Mouse (Mus musculus) liver, embryonic 14.5 days (tissue): Measurements from ENCODE around the gene Uck1. TPM values are rescaled to one million over a fixed set of nuclear protein-coding genes. Genes with fewer than 3 reads are reported as not detected.

Experiments used
- ATAC-seq: fragments of 200-750 bp; cut with Nextera tagmentation; 2 replicates; pipeline ENCODE4 v1.8.0; 2017; ENCODE audit warnings: moderate number of reproducible peaks, mild to moderate bottlenecking, moderate library complexity; ENCODE audit not compliant: insufficient read depth
- DNase-seq, 3 experiments: peaks; one replicate each; pipeline ENCODE4 v3.0.0-alpha.2; 2012 to 2013; ENCODE audit warnings: low read depth in 3 of 3, low spot score in 3 of 3
- H3K27ac ChIP-seq: fragments of 300-500 bp; sonication (generic); 2 replicates; pipeline ENCODE4 v1.5.1; 2014; ENCODE audit warnings: moderate library complexity, mild to moderate bottlenecking, control low read depth, inconsistent platforms
- H3K27me3 ChIP-seq: fragments of 300-500 bp; sonication (generic); 2 replicates; pipeline ENCODE4 v1.6.1; 2014; ENCODE audit warnings: mild to moderate bottlenecking, low read length, moderate library complexity; ENCODE audit not compliant: control insufficient read depth, insufficient read depth
- H3K36me3 ChIP-seq: fragments of 300-500 bp; sonication (generic); replicated peaks from 2 replicates; pipeline ENCODE4 v1.6.1; 2014; ENCODE audit warnings: low read depth; ENCODE audit not compliant: control insufficient read depth, insufficient read depth
- H3K4me1 ChIP-seq, 2 experiments: fragments of 200-500 bp in 1 of 2; fragments of 300-500 bp in 1 of 2; sonication (generic) in 1 of 2; replicated peaks; 2 replicates each; pipeline ENCODE4 v1.6.1; 2012 to 2014; ENCODE audit warnings: antibody characterized with exemption in 1 of 2, inconsistent platforms in 1 of 2, low read length in 1 of 2; ENCODE audit not compliant: control insufficient read depth in 2 of 2, insufficient read depth in 2 of 2
- H3K4me2 ChIP-seq: fragments of 300-500 bp; sonication (generic); 2 replicates; pipeline ENCODE4 v1.6.1; 2014; ENCODE audit warnings: low read depth, mild to moderate bottlenecking, control low read depth, moderate library complexity
- H3K4me3 ChIP-seq, 2 experiments: fragments of 200-500 bp in 1 of 2; fragments of 300-500 bp in 1 of 2; sonication (generic) in 1 of 2; 2 replicates each; pipeline ENCODE4 v1.5.1; 2012 to 2014; ENCODE audit warnings: low read depth in 2 of 2, low read length in 2 of 2, mild to moderate bottlenecking in 2 of 2, control low read depth in 1 of 2, inconsistent platforms in 1 of 2, moderate library complexity in 1 of 2; ENCODE audit not compliant: insufficient read depth in 1 of 2
- H3K9ac ChIP-seq: fragments of 300-500 bp; sonication (generic); replicated peaks from 2 replicates; pipeline ENCODE4 v1.6.1; 2014; ENCODE audit warnings: mild to moderate bottlenecking, control low read depth, moderate library complexity
- H3K9me3 ChIP-seq: fragments of 300-500 bp; sonication (generic); 2 replicates; pipeline ENCODE4 v1.6.1; 2016; ENCODE audit warnings: low read length, mixed read lengths; ENCODE audit not compliant: control insufficient read depth
- CTCF ChIP-seq: IDR thresholded peaks from 2 replicates; pipeline ENCODE4 v1.5.1; 2016; ENCODE audit warnings: antibody characterized with exemption, low read depth, control low read depth
- EP300 ChIP-seq: IDR thresholded peaks from 2 replicates; pipeline ENCODE4 v1.6.1; 2016; ENCODE audit warnings: antibody characterized with exemption, low read depth
- WGBS: fragments of 180-500 bp; shearing (Covaris S2); extraction: QIAGEN DNeasy Blood & Tissue Kit; methylation state at CpG from one replicate; pipeline ENCODE4 v1.1.7; 2014; ENCODE audit not compliant: insufficient replicate concordance; 5-methylcytosine and 5-hydroxymethylcytosine counted together
- polyA plus RNA-seq, 2 experiments: library from polyadenylated mRNA; depleted of rRNA in 1 of 2; stranded (reverse) in 1 of 2; unstranded in 1 of 2; fragments of >200 nt; fragmentation: Nextera tagmentation in 1 of 2; extraction: Ambion mirVana in 1 of 2; gene quantifications; 2 replicates each; pipeline versions ENCODE4 v1.2.1 to v1.2.3; 2012 to 2014

Uck1 gene
- polyA plus RNA-seq, 2 experiments = 17.7 to 21.5 TPM

DNA sequence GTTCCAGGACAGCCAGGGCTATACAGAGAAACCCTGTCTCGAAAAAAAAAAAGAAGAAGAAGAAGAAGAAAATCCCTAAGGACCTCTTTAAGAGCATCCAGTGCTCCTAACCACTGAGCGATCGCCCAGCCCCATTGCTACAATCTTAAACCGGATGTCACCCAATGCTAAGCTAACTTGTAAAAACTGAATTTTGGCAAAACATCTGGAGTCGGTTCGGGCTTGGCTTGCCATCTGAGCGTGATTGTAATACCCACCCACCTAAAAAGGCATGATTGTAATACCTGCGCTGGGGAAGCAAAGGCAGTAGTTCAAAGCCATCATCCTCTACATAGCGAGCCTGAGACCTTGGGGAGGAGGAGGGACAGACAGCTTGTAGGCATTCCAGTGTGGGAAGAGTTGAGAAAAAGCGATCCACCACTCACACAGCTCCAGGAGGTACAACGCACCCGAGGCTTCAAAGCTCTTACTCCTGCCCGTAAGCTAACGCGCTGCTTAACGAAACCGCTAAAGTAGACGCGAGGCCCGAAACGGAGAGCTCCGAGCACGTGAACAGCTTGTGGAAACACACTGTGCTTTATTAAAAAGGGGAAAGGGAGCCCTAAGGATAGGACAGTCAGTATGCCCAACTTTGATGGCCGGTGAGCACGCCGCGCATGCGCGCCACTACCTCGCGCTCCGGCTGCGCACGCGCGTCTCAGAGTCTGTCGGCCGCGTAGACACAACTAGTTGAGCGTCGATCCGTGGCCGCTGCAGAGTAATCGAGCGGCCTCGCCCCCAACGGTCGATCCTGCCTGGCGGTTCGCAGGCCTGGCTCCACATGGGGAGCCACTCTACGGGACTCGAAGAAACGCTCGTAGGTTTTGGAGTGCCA lies 23.8 kb downstream of the Uck1 start, which contains the start of gene Pomt1:
Gene Pomt1, plus strand, starts transcription at position 705 of the 874 bp plus-strand sequence.
- Histone ChIP-seq H3K27ac (peak within 1 kb of the TSS; percentile 50), H3K9ac (peak within 1 kb of the TSS; percentile 81), H3K4me3 (peak within 1 kb of the TSS; percentile 73 to 81), H3K27me3 (no peaks in the 10 kb centered on the region), H3K9me3 (no peaks in the 10 kb centered on the region), H3K4me2 (peak within 1 kb of the TSS; percentile 91), H3K36me3 (no peaks in the 10 kb centered on the region; the same call in 1 of the 2 replicates), H3K4me1 (peaks cover 5 to 11% of the 10 kb centered on the region in 2 experiments; a peak in 3 of 4 replicates)
- DNase-seq = peak; percentile 89 to 90 (median 89)
- ATAC-seq = peak; percentile 92
- WGBS = under 1% methylated on average over 54 of the region's 54 CpGs
- TF ChIP-seq CTCF (no peak; the same call in 1 of the 2 replicates), EP300 (no peak)

DNA sequence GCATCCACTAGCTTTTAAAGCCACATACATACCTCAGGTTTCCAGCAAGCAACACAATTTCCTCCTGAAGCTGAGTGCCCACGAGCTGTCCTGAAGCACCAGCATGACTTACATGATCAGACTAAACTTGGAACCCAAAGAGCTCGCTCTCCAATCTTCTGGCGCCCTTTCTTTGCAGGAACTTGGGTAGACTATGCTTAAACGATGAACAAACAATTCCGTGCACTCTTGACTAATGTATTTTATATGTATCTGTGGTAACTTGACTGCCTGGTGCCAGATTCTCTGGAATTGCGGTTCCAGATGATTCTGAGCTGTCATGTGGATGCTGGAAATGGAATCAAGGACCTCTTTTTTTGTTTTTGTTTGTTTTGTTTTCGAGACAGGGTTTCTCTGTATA lies 24.5 kb downstream of the Uck1 start:
- 22% methylated on average over 7 of the region's 7 CpGs for WGBS
- TF ChIP-seq CTCF = no peak
- TF ChIP-seq EP300 = no peak
- no peaks in the 10 kb centered on the region for H3K9me3 ChIP-seq
- H3K27ac ChIP-seq = no peak overlapping the region; the same call in 1 of the 2 replicates
- H3K4me1 ChIP-seq = peaks cover 5 to 11% of the 10 kb centered on the region in 2 experiments; a peak in 3 of 4 replicates
- H3K4me3 ChIP-seq = peak overlapping the region; percentile 73 to 81
- no peak for DNase-seq
- peak overlapping the region; percentile 91 for H3K4me2 ChIP-seq
- H3K27me3 ChIP-seq = no peaks in the 10 kb centered on the region
- H3K9ac ChIP-seq = peak overlapping the region; percentile 69
- H3K36me3 ChIP-seq = no peaks in the 10 kb centered on the region; the same call in 1 of the 2 replicates
- no peak for ATAC-seq

- H3K9ac ChIP-seq = no peak overlapping the region
- no peak for DNase-seq
- H3K4me3 ChIP-seq = no peak overlapping the region
- no peak for ATAC-seq
- H3K9me3 ChIP-seq = no peaks in the 10 kb centered on the region
- H3K4me2 ChIP-seq = no peak overlapping the region
- H3K27me3 ChIP-seq = no peaks in the 10 kb centered on the region
- no peak overlapping the region for H3K27ac ChIP-seq
- WGBS = 75% methylated on average over 10 of the region's 10 CpGs
- no peaks in the 10 kb centered on the region for H3K4me1 ChIP-seq
- no peak for TF ChIP-seq CTCF
- no peak for TF ChIP-seq EP300
- peaks cover 64% of the 10 kb centered on the region for H3K36me3 ChIP-seq
Observed at GRCm38 (mm10) chr2:32222057-32222456, 37.9 kb downstream of the Uck1 start.

DNA sequence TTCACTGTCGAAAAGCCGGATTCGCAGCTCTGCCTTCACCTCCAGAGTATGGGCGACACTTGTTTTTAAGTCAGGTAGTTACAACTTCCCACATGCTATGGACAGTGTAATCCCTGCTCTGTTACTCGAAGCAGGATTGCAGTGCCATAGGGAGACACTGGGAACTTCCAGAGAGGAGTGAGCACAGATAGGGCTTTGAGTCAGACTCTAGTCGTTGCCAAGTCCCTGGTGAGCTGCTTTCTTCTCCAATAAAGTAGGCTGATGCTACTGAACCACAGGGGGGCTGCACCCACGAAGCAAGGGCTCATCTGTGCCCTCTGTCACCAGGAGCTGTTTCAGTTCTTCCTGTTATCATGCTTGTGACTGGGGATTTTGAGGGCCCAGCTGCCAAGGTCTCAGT lies 38.4 kb downstream of the Uck1 start:
- Histone ChIP-seq H3K9me3 (no peaks in the 10 kb centered on the region), H3K36me3 (peaks cover 65% of the 10 kb centered on the region), H3K27me3 (no peaks in the 10 kb centered on the region), H3K4me1 (no peaks in the 10 kb centered on the region), H3K27ac (no peak overlapping the region), H3K4me3 (no peak overlapping the region), H3K9ac (no peak overlapping the region), H3K4me2 (no peak overlapping the region)
- ATAC-seq (no peak), DNase-seq (no peak)
- TF ChIP-seq CTCF (no peak), EP300 (no peak)
- 79% methylated on average over 7 of the region's 7 CpGs for WGBS

DNA sequence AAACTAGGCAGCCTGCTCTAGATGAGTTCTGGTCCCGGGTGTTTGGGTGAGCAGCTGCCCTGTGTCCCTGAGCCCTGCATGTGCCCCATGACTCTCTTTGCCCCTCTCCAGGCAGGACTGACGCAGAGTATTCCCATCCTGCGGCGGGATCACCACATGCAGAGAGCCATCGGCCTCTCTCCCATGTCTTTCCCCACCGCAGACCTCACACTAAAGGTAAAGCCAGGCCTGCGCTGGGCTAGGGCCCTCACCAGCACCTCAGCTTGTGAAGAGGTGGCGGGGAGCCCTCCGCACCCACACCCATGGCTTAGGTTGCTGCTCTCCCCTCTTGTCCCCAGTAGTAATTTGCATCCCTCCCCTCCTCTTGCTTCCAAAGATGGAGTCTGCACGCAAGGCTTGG lies 39.0 kb downstream of the Uck1 start:
- Histone ChIP-seq H3K9ac (no peak overlapping the region), H3K4me1 (no peaks in the 10 kb centered on the region), H3K36me3 (peaks cover 65% of the 10 kb centered on the region), H3K4me2 (no peak overlapping the region), H3K4me3 (no peak overlapping the region), H3K9me3 (no peaks in the 10 kb centered on the region), H3K27ac (no peak overlapping the region), H3K27me3 (no peaks in the 10 kb centered on the region)
- TF ChIP-seq EP300 (no peak), CTCF (no peak)
- WGBS = 84% methylated on average over 10 of the region's 10 CpGs
- no peak for ATAC-seq
- DNase-seq = no peak
